ENCODE assay signal across 18 mouse cellular contexts in the genomic region with DNA sequence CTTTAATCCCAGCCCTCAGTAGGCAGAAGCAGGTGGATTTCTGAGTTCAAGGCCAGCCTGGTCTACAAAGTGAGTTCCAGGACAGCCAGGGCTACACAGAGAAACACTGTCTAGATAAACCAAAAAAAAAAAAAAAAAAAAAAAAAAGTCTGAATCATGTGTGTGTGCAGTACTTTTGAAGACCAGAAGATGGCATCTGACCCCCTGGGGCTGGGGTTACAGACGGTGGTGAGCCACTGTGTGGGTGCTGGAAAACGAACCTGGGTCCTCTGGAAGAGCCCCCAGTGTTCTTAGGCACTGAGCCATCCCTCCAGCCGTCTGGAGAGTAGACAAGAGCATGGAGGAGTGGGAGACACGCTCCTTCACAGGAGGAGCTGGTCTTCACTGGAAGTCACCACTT. TPM values are rescaled to one million over a fixed set of nuclear protein-coding genes. Genes with fewer than 3 reads are reported as not detected.
A peak's percentile ranks its signal among the peaks of the same experiment; 100 is the strongest.
DNase-seq lines count a peak whose midpoint lies in the region; ATAC-seq and TF ChIP-seq lines count a peak whose summit lies in the region.
"Had no signal": no experiment of that assay in that cellular context is flagged by ENCODE, and none has a peak within 500 bp of the region (broad histone marks: within the 10 kb centered on the region; RNA-seq: fewer than 3 reads in every experiment).

No protein-coding gene starts in this region.

- TF ChIP-seq CTCF in forebrain, postnatal 0 days (IDR thresholded peaks at IDR 0.05; ENCODE audit: low read depth): peak; percentile 21; the same call in 1 of the 2 replicates
- TF ChIP-seq CTCF in liver, adult 2 months (IDR thresholded peaks at IDR 0.05; ENCODE audit: low read depth, low read length): peak; percentile 29; the same call in 1 of the 2 replicates

- no peak overlapping the region for H3K4me2 ChIP-seq in forebrain, postnatal 0 days (ENCODE audit: low read depth)
- no peak overlapping the region for H3K4me2 ChIP-seq in forebrain, embryonic 12.5 days
- H3K4me2 ChIP-seq: hindbrain, embryonic 12.5 days; lung, embryonic 15.5 days; neural tube, embryonic 15.5 days had no signal

- no peaks in the 10 kb centered on the region for H3K9me3 ChIP-seq in forebrain, postnatal 0 days (ENCODE audit: low read length)
- H3K9me3 ChIP-seq in forebrain, embryonic 12.5 days: no peaks in the 10 kb centered on the region
- H3K9me3 ChIP-seq: hindbrain, embryonic 12.5 days; limb, embryonic 10.5 days; lung, embryonic 15.5 days; neural tube, embryonic 15.5 days had no signal

- no peak for TF ChIP-seq POLR2A in liver, adult 2 months (IDR thresholded peaks at IDR 0.05; ENCODE audit: extremely low read depth, insufficient read depth, low read length)

- no peak for ATAC-seq in forebrain, postnatal 0 days
- ATAC-seq in forebrain, embryonic 12.5 days (ENCODE audit: low FRiP score): no peak

- no peak overlapping the region for H3K9ac ChIP-seq in forebrain, postnatal 0 days
- no peak overlapping the region for H3K9ac ChIP-seq in forebrain, embryonic 12.5 days
- H3K9ac ChIP-seq in liver, adult 2 months (ENCODE audit: low read depth, low read length): no peak overlapping the region
- H3K9ac ChIP-seq: hindbrain, embryonic 12.5 days; lung, embryonic 15.5 days; neural tube, embryonic 15.5 days had no signal

- peaks cover 14% of the 10 kb centered on the region for H3K4me1 ChIP-seq in forebrain, postnatal 0 days (ENCODE audit: insufficient read depth)
- H3K4me1 ChIP-seq in forebrain, embryonic 12.5 days: peaks cover 23% of the 10 kb centered on the region
- peaks cover 5% of the 10 kb centered on the region; the same call in 1 of the 2 replicates for H3K4me1 ChIP-seq in liver, adult 2 months (ENCODE audit: control insufficient read depth, insufficient read depth, low read length)

- no peak for DNase-seq in forebrain, postnatal 0 days
- no peak for DNase-seq in liver, adult 2 months (ENCODE audit: extremely low read depth, low read depth, low spot score)
- no peak for DNase-seq in liver
- peak; percentile 17 for DNase-seq in 416B (ENCODE audit: low read depth)
- DNase-seq in R1 (ENCODE audit: low read depth, low spot score): peak; percentile 43
- no peak for DNase-seq in c-Kit-positive CD71-positive TER-119-positive erythroid progenitor cells, embryonic 14.5 days (ENCODE audit: low spot score)
- DNase-seq in urinary bladder, postnatal 10 days (ENCODE audit: low spot score): no peak
- DNase-seq: B cell, adult 2 months; cerebellum, adult 11 months; kidney, adult 11 months; kidney, postnatal 4 days; layer of hippocampus, postnatal 36 days; thymus, postnatal 25 days had no signal

- WGBS in forebrain, postnatal 0 days: 77% methylated on average over 4 of the region's 4 CpGs
- 71% methylated on average over 4 of the region's 4 CpGs for WGBS in forebrain, embryonic 12.5 days
- 74% methylated on average over 4 of the region's 4 CpGs for WGBS in liver, adult 2 months

- no peak overlapping the region for H3K27ac ChIP-seq in forebrain, postnatal 0 days (ENCODE audit: low read depth, low read length)
- H3K27ac ChIP-seq in forebrain, embryonic 12.5 days: no peak overlapping the region
- H3K27ac ChIP-seq in liver, adult 2 months (replicated peaks; ENCODE audit: insufficient read depth, low read depth, low read length): no peak overlapping the region
- H3K27ac ChIP-seq: hindbrain, embryonic 12.5 days; limb, embryonic 10.5 days; lung, embryonic 15.5 days; neural tube, embryonic 15.5 days had no signal

- no peaks in the 10 kb centered on the region for H3K27me3 ChIP-seq in forebrain, postnatal 0 days (ENCODE audit: insufficient read depth, low read length)
- H3K27me3 ChIP-seq in forebrain, embryonic 12.5 days: no peaks in the 10 kb centered on the region
- H3K27me3 ChIP-seq in liver, adult 2 months (ENCODE audit: control insufficient read depth, insufficient read depth, low read length): no peaks in the 10 kb centered on the region
- H3K27me3 ChIP-seq: hindbrain, embryonic 12.5 days; lung, embryonic 15.5 days; neural tube, embryonic 15.5 days had no signal

- H3K79me2 ChIP-seq in liver, adult 2 months (ENCODE audit: control insufficient read depth, insufficient read depth, low read length): no peaks in the 10 kb centered on the region

- peaks cover 60% of the 10 kb centered on the region for H3K36me3 ChIP-seq in forebrain, postnatal 0 days (ENCODE audit: insufficient read depth)
- peaks cover 57% of the 10 kb centered on the region for H3K36me3 ChIP-seq in forebrain, embryonic 12.5 days (replicated peaks)
- peaks cover 23% of the 10 kb centered on the region for H3K36me3 ChIP-seq in liver, adult 2 months (ENCODE audit: control insufficient read depth, insufficient read depth, low read length)

- no peak overlapping the region for H3K4me3 ChIP-seq in forebrain, postnatal 0 days (ENCODE audit: low read depth, low read length)
- H3K4me3 ChIP-seq in forebrain, embryonic 12.5 days (replicated peaks): no peak overlapping the region
- no peak overlapping the region for H3K4me3 ChIP-seq in liver, adult 2 months (ENCODE audit: insufficient read depth, low read depth, low read length)
- H3K4me3 ChIP-seq: hindbrain, embryonic 12.5 days; limb, embryonic 10.5 days; lung, embryonic 15.5 days; neural tube, embryonic 15.5 days had no signal

RNA-seq across cellular contexts. Expression of a gene that starts 2.0 kb away (rescaled TPM):
- total RNA-seq in forebrain, postnatal 0 days (2014; rRNA removed): 40.7 and 42.5 TPM in 2 replicates
- 46.0 and 52.5 TPM in 2 replicates for polyA plus RNA-seq in forebrain, postnatal 0 days (2015; fragmentation: Nextera tagmentation; extraction: Ambion mirVana)
- polyA plus RNA-seq in forebrain, embryonic 12.5 days (2016; fragmentation: Nextera tagmentation; extraction: Ambion mirVana): 30.8 and 36.3 TPM in 2 replicates
- total RNA-seq in liver, adult 2 months (2014; rRNA removed): 56.1 and 66.6 TPM in 2 replicates
- 88.7 and 106 TPM in 2 replicates for polyA plus RNA-seq in liver, adult 2 months (2012; rRNA removed)

RNA-seq across cellular contexts. Expression of a gene that starts 9.8 kb away (rescaled TPM):
- total RNA-seq in forebrain, postnatal 0 days (2014; rRNA removed): 17.9 and 22.2 TPM in 2 replicates
- 12.5 and 13.5 TPM in 2 replicates for polyA plus RNA-seq in forebrain, postnatal 0 days (2015; fragmentation: Nextera tagmentation; extraction: Ambion mirVana)
- polyA plus RNA-seq in forebrain, embryonic 12.5 days (2016; fragmentation: Nextera tagmentation; extraction: Ambion mirVana): 21.5 and 23.4 TPM in 2 replicates
- total RNA-seq in liver, adult 2 months (2014; rRNA removed): 17.7 and 19.5 TPM in 2 replicates
- polyA plus RNA-seq in liver, adult 2 months (2012; rRNA removed): 12.5 and 16.6 TPM in 2 replicates

RNA-seq across cellular contexts. Expression of a gene that starts 9.8 kb away (rescaled TPM):
- total RNA-seq in forebrain, postnatal 0 days (2014; rRNA removed): 53.2 and 76.1 TPM in 2 replicates
- 47.2 and 57.9 TPM in 2 replicates for polyA plus RNA-seq in forebrain, postnatal 0 days (2015; fragmentation: Nextera tagmentation; extraction: Ambion mirVana)
- polyA plus RNA-seq in forebrain, embryonic 12.5 days (2016; fragmentation: Nextera tagmentation; extraction: Ambion mirVana): 29.1 and 29.9 TPM in 2 replicates
- total RNA-seq in liver, adult 2 months (2014; rRNA removed): 23.5 and 35.8 TPM in 2 replicates
- polyA plus RNA-seq in liver, adult 2 months (2012; rRNA removed): 75.0 and 75.4 TPM in 2 replicates

RNA-seq across cellular contexts. Expression of a gene that starts 13.7 kb away (rescaled TPM):
- 33.1 and 43.5 TPM in 2 replicates for total RNA-seq in forebrain, postnatal 0 days (2014; rRNA removed)
- 44.9 and 48.4 TPM in 2 replicates for polyA plus RNA-seq in forebrain, postnatal 0 days (2015; fragmentation: Nextera tagmentation; extraction: Ambion mirVana)
- 30.4 and 32.8 TPM in 2 replicates for polyA plus RNA-seq in forebrain, embryonic 12.5 days (2016; fragmentation: Nextera tagmentation; extraction: Ambion mirVana)
- total RNA-seq in liver, adult 2 months (2014; rRNA removed): 30.5 and 32.4 TPM in 2 replicates
- 79.7 and 81.4 TPM in 2 replicates for polyA plus RNA-seq in liver, adult 2 months (2012; rRNA removed)

RNA-seq across cellular contexts. Expression of a gene that starts 28.5 kb away (rescaled TPM):
- 15.0 and 18.5 TPM in 2 replicates for total RNA-seq in forebrain, postnatal 0 days (2014; rRNA removed)
- 10.3 and 12.4 TPM in 2 replicates for polyA plus RNA-seq in forebrain, postnatal 0 days (2015; fragmentation: Nextera tagmentation; extraction: Ambion mirVana)
- 22.6 and 22.7 TPM in 2 replicates for polyA plus RNA-seq in forebrain, embryonic 12.5 days (2016; fragmentation: Nextera tagmentation; extraction: Ambion mirVana)
- total RNA-seq in liver, adult 2 months (2014; rRNA removed): 3.7 and 4.8 TPM in 2 replicates
- polyA plus RNA-seq in liver, adult 2 months (2012; rRNA removed): 2.1 and 2.5 TPM in 2 replicates

Comparison
In these comparisons a context has a peak if more than half of its experiments do, and no peak if none do; other contexts are left out.
1. DNase-seq: peak in 416B (single experiment) and R1 (single experiment); none in forebrain, postnatal 0 days (single experiment), liver, adult 2 months (single experiment), liver (single experiment), c-Kit-positive CD71-positive TER-119-positive erythroid progenitor cells, embryonic 14.5 days (single experiment) and urinary bladder, postnatal 10 days (single experiment).